In genomic region chr17:34952378-34953040, GRCm38 (mm10) we compare ENCODE assay signal across 8 mouse cellular contexts. TPM values are rescaled to one million over a fixed set of nuclear protein-coding genes. Genes with fewer than 3 reads are reported as not detected.
DNase-seq lines count a peak whose midpoint lies in the region; ATAC-seq and TF ChIP-seq lines count a peak whose summit lies in the region.

No protein-coding gene starts in this region.

- H3K27me3 ChIP-seq in C2C12 (ENCODE audit: control insufficient read depth, insufficient read depth, insufficient read length) = no peaks in the 10 kb centered on the region
- H3K27me3 ChIP-seq in heart, embryonic 11.5 days (ENCODE audit: control insufficient read depth, insufficient read depth, low read length) = peaks cover 7% of the 10 kb centered on the region; the same call in 1 of the 2 replicates
- H3K27me3 ChIP-seq in kidney, embryonic 14.5 days (ENCODE audit: control insufficient read depth, insufficient read depth, low read length) = no peaks in the 10 kb centered on the region
- no peaks in the 10 kb centered on the region for H3K27me3 ChIP-seq in liver, adult 2 months (ENCODE audit: control insufficient read depth, insufficient read depth, low read length)

- TF ChIP-seq POLR2A in brain, embryonic 14.5 days (IDR thresholded peaks at IDR 0.05; ENCODE audit: borderline replicate concordance, extremely low read depth, insufficient read depth, insufficient read length, poor library complexity, severe bottlenecking) = peak; percentile 91; the same call in 1 of the 2 replicates
- peak; percentile 99 for TF ChIP-seq POLR2A in embryonic fibroblast, embryonic 13.5 days (IDR thresholded peaks at IDR 0.05; ENCODE audit: low read depth, low read length)
- peak; percentile 96 for TF ChIP-seq POLR2A in liver, adult 2 months (IDR thresholded peaks at IDR 0.05; ENCODE audit: extremely low read depth, insufficient read depth, low read length)

- WGBS in heart, embryonic 11.5 days (ENCODE audit: insufficient replicate concordance) = under 1% methylated on average over 23 of the region's 23 CpGs
- WGBS in kidney, embryonic 14.5 days = 1% methylated on average over 23 of the region's 23 CpGs
- WGBS in liver, adult 2 months = under 1% methylated on average over 23 of the region's 23 CpGs

- H3K79me2 ChIP-seq in C2C12 (ENCODE audit: control insufficient read depth, insufficient read depth) = peaks cover 30% of the 10 kb centered on the region
- peaks cover 5% of the 10 kb centered on the region; the same call in 1 of the 2 replicates for H3K79me2 ChIP-seq in liver, adult 2 months (ENCODE audit: control insufficient read depth, insufficient read depth, low read length)

- H3K9me3 ChIP-seq in heart, embryonic 11.5 days (replicated peaks; ENCODE audit: control insufficient read depth, low read length) = no peaks in the 10 kb centered on the region
- H3K9me3 ChIP-seq in kidney, embryonic 14.5 days (ENCODE audit: control insufficient read depth, low read length) = no peaks in the 10 kb centered on the region

- H3K4me1 ChIP-seq in embryonic fibroblast, embryonic 13.5 days (ENCODE audit: control insufficient read depth, insufficient read depth, low read length) = no peaks in the 10 kb centered on the region
- peaks cover 10% of the 10 kb centered on the region for H3K4me1 ChIP-seq in heart, embryonic 11.5 days (ENCODE audit: control insufficient read depth, insufficient read depth, low read length)
- H3K4me1 ChIP-seq in kidney, embryonic 14.5 days (ENCODE audit: control insufficient read depth, insufficient read depth, low read length) = 0 out of 2 replicates have a peak, but pooled peaks cover 11% of the 10 kb centered on the region
- peaks cover 8% of the 10 kb centered on the region for H3K4me1 ChIP-seq in liver, adult 2 months (ENCODE audit: control insufficient read depth, insufficient read depth, low read length)

- H3K79me3 ChIP-seq in C2C12 (ENCODE audit: low read depth) = peaks cover 22% of the 10 kb centered on the region

- peak; percentile 90 for DNase-seq in brain, embryonic 14.5 days (ENCODE audit: low read depth)
- DNase-seq in liver, adult 2 months (ENCODE audit: extremely low read depth, low read depth, low spot score) = peak; percentile 76
- peak; percentile 84 to 94 for DNase-seq in spleen, postnatal 4 days (ENCODE audit: low spot score in 2 of 2)

- peak overlapping the region; percentile 100 for H3K4me3 ChIP-seq in C2C12 (ENCODE audit: insufficient read depth, poor library complexity, severe bottlenecking)
- peak overlapping the region; percentile 71 for H3K4me3 ChIP-seq in embryonic fibroblast, embryonic 13.5 days (ENCODE audit: insufficient read depth, low read length)
- H3K4me3 ChIP-seq in heart, embryonic 11.5 days (ENCODE audit: low read depth, low read length) = peak overlapping the region; percentile 99
- peak overlapping the region; percentile 97 for H3K4me3 ChIP-seq in kidney, embryonic 14.5 days (ENCODE audit: low read length)
- peak overlapping the region; percentile 90 for H3K4me3 ChIP-seq in liver, adult 2 months (ENCODE audit: insufficient read depth, low read depth, low read length)

- peak overlapping the region; percentile 88 for H3K27ac ChIP-seq in embryonic fibroblast, embryonic 13.5 days (ENCODE audit: insufficient read depth, low read length)
- peak overlapping the region; percentile 93 for H3K27ac ChIP-seq in heart, embryonic 11.5 days (ENCODE audit: low read depth, low read length)
- H3K27ac ChIP-seq in kidney, embryonic 14.5 days (ENCODE audit: low read depth, low read length) = peak overlapping the region; percentile 96
- H3K27ac ChIP-seq in liver, adult 2 months (replicated peaks; ENCODE audit: insufficient read depth, low read depth, low read length) = peak overlapping the region; percentile 66

- peak overlapping the region; percentile 97 for H3ac ChIP-seq in C2C12 (ENCODE audit: control insufficient read depth, insufficient read length, low read depth)

- ATAC-seq in heart, embryonic 11.5 days (replicated peaks; ENCODE audit: insufficient number of reproducible peaks, low FRiP score, low TSS enrichment) = peak; percentile 77
- ATAC-seq in kidney, embryonic 14.5 days (ENCODE audit: low FRiP score, low TSS enrichment) = peak; percentile 79
- peak; percentile 73 for ATAC-seq in monocyte, adult 5-6 weeks (replicated peaks; ENCODE audit: insufficient number of reproducible peaks, low FRiP score, low TSS enrichment, poor library complexity, severe bottlenecking)

- H3K4me2 ChIP-seq in heart, embryonic 11.5 days = peak overlapping the region; percentile 91
- H3K4me2 ChIP-seq in kidney, embryonic 14.5 days (replicated peaks; ENCODE audit: low read depth, low read length) = peak overlapping the region; percentile 84

- TF ChIP-seq CTCF in C2C12 (IDR thresholded peaks at IDR 0.05; ENCODE audit: control insufficient read depth, insufficient read depth, insufficient read length) = peak; percentile 19
- TF ChIP-seq CTCF in brain, embryonic 14.5 days (IDR thresholded peaks at IDR 0.05; ENCODE audit: borderline replicate concordance, extremely low read depth, insufficient read depth, insufficient read length) = peak; percentile 60; the same call in 1 of the 2 replicates
- peak; percentile 29; the same call in 1 of the 2 replicates for TF ChIP-seq CTCF in embryonic fibroblast, embryonic 13.5 days (IDR thresholded peaks at IDR 0.05; ENCODE audit: borderline replicate concordance, insufficient read depth, low read length)
- peak; percentile 52; the same call in 1 of the 2 replicates for TF ChIP-seq CTCF in liver, adult 2 months (IDR thresholded peaks at IDR 0.05; ENCODE audit: low read depth, low read length)

- H3K9ac ChIP-seq in heart, embryonic 11.5 days (ENCODE audit: low read depth, low read length) = peak overlapping the region; percentile 99
- peak overlapping the region; percentile 99 for H3K9ac ChIP-seq in kidney, embryonic 14.5 days (ENCODE audit: low read depth, low read length)
- peak overlapping the region; percentile 86 for H3K9ac ChIP-seq in liver, adult 2 months (ENCODE audit: low read depth, low read length)

- peaks cover 28% of the 10 kb centered on the region for H3K36me3 ChIP-seq in C2C12 (ENCODE audit: control insufficient read depth, insufficient read depth)
- H3K36me3 ChIP-seq in heart, embryonic 11.5 days (ENCODE audit: control insufficient read depth, insufficient read depth, low read length) = peaks cover 19% of the 10 kb centered on the region
- H3K36me3 ChIP-seq in kidney, embryonic 14.5 days (ENCODE audit: control insufficient read depth, insufficient read depth, low read length) = peaks cover 22% of the 10 kb centered on the region
- peaks cover 7% of the 10 kb centered on the region; the same call in 1 of the 2 replicates for H3K36me3 ChIP-seq in liver, adult 2 months (ENCODE audit: control insufficient read depth, insufficient read depth, low read length)

RNA-seq across cellular contexts. Expression of gene Hspa1b, which starts 6.5 kb away (rescaled TPM):
- 22.6 TPM for polyA plus RNA-seq in C2C12 (2012; fragmentation: generic; extraction: Trizol)
- 6.3 and 7.1 TPM in 2 replicates for polyA plus RNA-seq in brain, embryonic 14.5 days (2012; rRNA removed)
- 20.9 and 36.6 TPM in 2 replicates for polyA plus RNA-seq in embryonic fibroblast, embryonic 13.5 days (2011; ENCODE audit: insufficient read length, low read depth, missing spikeins)
- 0.48 and 0.50 TPM in 2 replicates for polyA plus RNA-seq in heart, embryonic 11.5 days (2014; fragmentation: Nextera tagmentation; extraction: Ambion mirVana)
- 0.54 and 0.80 TPM in 2 replicates for polyA plus RNA-seq in kidney, embryonic 14.5 days (2014; fragmentation: Nextera tagmentation; extraction: Ambion mirVana)
- 3.6 and 10.1 TPM in 2 replicates for total RNA-seq in liver, adult 2 months (2014; rRNA removed)
- polyA plus RNA-seq in liver, adult 2 months (2012; rRNA removed) = 10.0 and 11.2 TPM in 2 replicates
- total RNA-seq in monocyte, adult 5-6 weeks (2017) = 12.5 to 375 TPM (median 15.8 TPM) in 3 replicates

RNA-seq across cellular contexts. Expression of gene Gm20481, which starts 17.2 kb away (rescaled TPM):
- polyA plus RNA-seq in C2C12 (2012; fragmentation: generic; extraction: Trizol) = not detected
- polyA plus RNA-seq in brain, embryonic 14.5 days (2012; rRNA removed) = not detected in 2 replicates
- polyA plus RNA-seq in embryonic fibroblast, embryonic 13.5 days (2011; ENCODE audit: insufficient read length, low read depth, missing spikeins) = not detected in 2 replicates
- not detected in 2 replicates for polyA plus RNA-seq in heart, embryonic 11.5 days (2014; fragmentation: Nextera tagmentation; extraction: Ambion mirVana)
- not detected in 2 replicates for polyA plus RNA-seq in kidney, embryonic 14.5 days (2014; fragmentation: Nextera tagmentation; extraction: Ambion mirVana)
- total RNA-seq in liver, adult 2 months (2014; rRNA removed) = not detected in 2 replicates
- polyA plus RNA-seq in liver, adult 2 months (2012; rRNA removed) = not detected in 2 replicates
- total RNA-seq in monocyte, adult 5-6 weeks (2017) = 1.4 TPM in 1 of 3 replicates, not detected in the others

RNA-seq across cellular contexts. Expression of gene Hspa1a, which starts 19.4 kb away (rescaled TPM):
- polyA plus RNA-seq in C2C12 (2012; fragmentation: generic; extraction: Trizol) = 1.8 TPM
- 6.3 and 6.6 TPM in 2 replicates for polyA plus RNA-seq in brain, embryonic 14.5 days (2012; rRNA removed)
- 6.0 and 6.5 TPM in 2 replicates for polyA plus RNA-seq in embryonic fibroblast, embryonic 13.5 days (2011; ENCODE audit: insufficient read length, low read depth, missing spikeins)
- 1.9 and 2.5 TPM in 2 replicates for polyA plus RNA-seq in heart, embryonic 11.5 days (2014; fragmentation: Nextera tagmentation; extraction: Ambion mirVana)
- 4.3 and 4.8 TPM in 2 replicates for polyA plus RNA-seq in kidney, embryonic 14.5 days (2014; fragmentation: Nextera tagmentation; extraction: Ambion mirVana)
- 0.18 and 0.60 TPM in 2 replicates for total RNA-seq in liver, adult 2 months (2014; rRNA removed)
- 0.45 TPM in 2 replicates for polyA plus RNA-seq in liver, adult 2 months (2012; rRNA removed)
- total RNA-seq in monocyte, adult 5-6 weeks (2017) = 4.9 to 201 TPM (median 8.6 TPM) in 3 replicates

RNA-seq across cellular contexts. Expression of gene Hspa1l, which starts 20.0 kb away (rescaled TPM):
- 0.99 TPM for polyA plus RNA-seq in C2C12 (2012; fragmentation: generic; extraction: Trizol)
- 0.14 and 0.40 TPM in 2 replicates for polyA plus RNA-seq in brain, embryonic 14.5 days (2012; rRNA removed)
- not detected in 2 replicates for polyA plus RNA-seq in embryonic fibroblast, embryonic 13.5 days (2011; ENCODE audit: insufficient read length, low read depth, missing spikeins)
- polyA plus RNA-seq in heart, embryonic 11.5 days (2014; fragmentation: Nextera tagmentation; extraction: Ambion mirVana) = 1.7 and 4.0 TPM in 2 replicates
- polyA plus RNA-seq in kidney, embryonic 14.5 days (2014; fragmentation: Nextera tagmentation; extraction: Ambion mirVana) = 0.79 and 1.3 TPM in 2 replicates
- 0.18 TPM in 1 of 2 replicates, not detected in the other for total RNA-seq in liver, adult 2 months (2014; rRNA removed)
- 0.05 TPM in 1 of 2 replicates, not detected in the other for polyA plus RNA-seq in liver, adult 2 months (2012; rRNA removed)
- total RNA-seq in monocyte, adult 5-6 weeks (2017) = 1.1 to 1.7 TPM in 2 of 3 replicates, not detected in the other

RNA-seq across cellular contexts. Expression of gene Neu1, which starts 21.5 kb away (rescaled TPM):
- 11.7 TPM for polyA plus RNA-seq in C2C12 (2012; fragmentation: generic; extraction: Trizol)
- 28.0 and 29.6 TPM in 2 replicates for polyA plus RNA-seq in brain, embryonic 14.5 days (2012; rRNA removed)
- 10.0 and 11.3 TPM in 2 replicates for polyA plus RNA-seq in embryonic fibroblast, embryonic 13.5 days (2011; ENCODE audit: insufficient read length, low read depth, missing spikeins)
- polyA plus RNA-seq in heart, embryonic 11.5 days (2014; fragmentation: Nextera tagmentation; extraction: Ambion mirVana) = 16.0 and 16.6 TPM in 2 replicates
- 19.6 and 23.2 TPM in 2 replicates for polyA plus RNA-seq in kidney, embryonic 14.5 days (2014; fragmentation: Nextera tagmentation; extraction: Ambion mirVana)
- total RNA-seq in liver, adult 2 months (2014; rRNA removed) = 27.6 and 36.8 TPM in 2 replicates
- polyA plus RNA-seq in liver, adult 2 months (2012; rRNA removed) = 52.5 and 62.5 TPM in 2 replicates
- total RNA-seq in monocyte, adult 5-6 weeks (2017) = 29.6 to 39.9 TPM (median 37.2 TPM) in 3 replicates

Comparison
In these comparisons a context has a peak if more than half of its experiments do, and no peak if none do; other contexts are left out.
1. Peak in every context shown above with its lines: DNase-seq, ATAC-seq, H3K4me3 ChIP-seq and H3K27ac ChIP-seq.